Mouse (Mus musculus) brain, embryonic 14.5 days (tissue): ENCODE data around the gene Slc4a2.

ENCODE experiments used
- CTCF ChIP-seq: fragments of 200-500 bp; IDR thresholded peaks from 2 replicates; pipeline ENCODE4 v1.5.1; 2012; ENCODE audit warnings: inconsistent platforms, mild to moderate bottlenecking, moderate library complexity, borderline replicate concordance; ENCODE audit not compliant: insufficient read depth, insufficient read length; ENCODE audit errors: extremely low read depth
- POLR2A ChIP-seq: fragments of 200-500 bp; IDR thresholded peaks from 2 replicates; pipeline ENCODE4 v1.6.1; 2012; ENCODE audit warnings: mild to moderate bottlenecking, inconsistent platforms, borderline replicate concordance; ENCODE audit not compliant: poor library complexity, insufficient read depth, insufficient read length, severe bottlenecking; ENCODE audit errors: extremely low read depth

DNA sequence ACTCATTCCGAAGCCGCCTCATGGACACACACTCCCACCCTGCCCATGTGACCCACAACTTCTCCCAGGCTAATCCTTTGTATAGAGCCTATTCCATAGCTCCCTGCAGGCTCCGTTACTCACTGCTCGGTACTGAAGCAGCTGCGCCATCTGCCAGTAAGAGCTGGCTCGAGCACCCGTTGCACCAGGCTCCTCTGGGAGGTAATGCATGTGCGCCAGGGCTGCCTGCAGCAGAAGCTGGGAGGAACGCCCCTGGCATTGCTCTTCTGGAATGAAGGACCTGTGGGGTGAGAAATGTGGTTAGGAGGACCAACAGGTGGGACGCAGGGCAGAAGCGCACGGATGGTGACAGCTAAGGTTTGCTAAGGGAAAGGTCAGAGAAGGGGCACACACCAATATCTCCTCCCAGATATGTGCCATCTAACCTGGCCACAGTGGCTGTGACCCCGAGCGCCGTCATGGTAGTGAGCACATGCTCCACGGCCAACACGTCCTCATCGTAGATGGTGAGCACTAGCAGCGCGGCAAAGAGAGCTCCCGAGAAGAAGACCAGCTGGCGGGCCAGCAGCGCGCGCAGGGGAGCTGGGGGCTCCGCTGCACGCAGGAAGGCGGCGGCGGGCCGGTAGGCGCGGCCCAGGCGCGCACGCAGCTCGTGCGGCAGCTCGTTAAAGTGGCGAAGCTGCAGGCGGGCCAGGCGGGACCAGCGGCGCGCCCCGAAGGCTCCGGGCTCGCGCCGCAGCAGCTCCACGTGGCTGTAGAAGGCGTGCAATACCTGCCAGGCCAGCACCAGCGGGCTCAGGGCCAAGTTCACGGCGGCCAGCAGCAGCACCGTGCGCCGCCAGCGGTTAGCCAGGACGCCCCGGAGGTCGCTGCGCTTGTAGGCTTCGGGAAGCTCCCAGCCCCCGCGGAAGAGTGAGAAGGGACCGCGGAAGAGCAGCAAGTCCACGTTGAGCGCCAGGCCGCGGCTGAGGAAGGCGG, 36.1 kb upstream of the Slc4a2 start:
- peak; percentile 33; the same call in 1 of the 2 replicates for TF ChIP-seq CTCF
- TF ChIP-seq POLR2A = no peak
